Mouse (Mus musculus): ENCODE data around the gene H2-K1.
"Not testable (repeated sequence)": the region's sequence is repeated elsewhere in the genome, so short reads cannot be mapped to it uniquely, and the experiment has no call there.

H2-K1 gene

DNA sequence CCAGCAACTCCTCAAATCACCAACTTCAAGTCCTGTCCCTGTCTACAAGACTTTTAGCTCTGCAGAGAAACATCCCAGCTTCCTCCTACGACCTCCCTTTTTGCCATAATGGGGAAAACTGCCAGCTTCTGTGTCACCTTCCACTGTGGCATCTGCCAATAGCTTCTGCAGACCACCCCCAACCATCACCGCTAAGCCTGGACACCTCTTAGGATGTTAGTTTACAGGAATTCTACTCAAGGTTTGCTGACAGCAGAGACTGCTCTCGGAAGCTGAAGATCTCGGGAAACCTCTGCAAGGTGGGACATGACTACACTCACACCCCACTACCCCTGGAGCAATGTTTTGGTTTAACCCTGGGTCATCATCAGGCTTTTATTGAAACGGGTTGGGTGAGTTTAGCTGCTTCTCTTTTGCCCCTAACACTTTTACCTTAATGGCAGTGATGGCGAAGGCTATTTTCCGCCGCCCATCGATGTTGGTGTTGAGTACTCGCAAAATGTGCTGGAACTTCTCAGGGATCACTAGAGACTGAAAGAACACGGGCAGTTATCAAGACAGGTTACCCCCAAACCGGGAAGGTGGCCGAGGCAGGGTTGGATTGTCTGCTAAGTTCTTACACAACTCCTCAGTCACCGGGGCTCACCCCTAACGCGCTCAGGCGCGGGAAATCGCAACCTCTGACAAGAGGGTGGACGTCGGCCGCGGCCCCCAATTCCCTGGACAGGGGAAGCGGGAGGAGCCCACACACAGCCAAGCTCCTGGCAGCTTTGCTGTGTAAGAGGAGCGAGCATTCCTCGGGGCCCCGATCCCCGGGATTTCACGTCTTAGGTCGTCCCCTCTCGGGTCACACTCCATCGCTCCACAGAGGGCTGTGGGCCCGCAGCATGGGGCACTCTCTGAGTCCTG is 45.2 kb downstream of the H2-K1 start:
- DNase-seq (ENCODE audit: low spot score in 2 of 2) = no peak

DNA sequence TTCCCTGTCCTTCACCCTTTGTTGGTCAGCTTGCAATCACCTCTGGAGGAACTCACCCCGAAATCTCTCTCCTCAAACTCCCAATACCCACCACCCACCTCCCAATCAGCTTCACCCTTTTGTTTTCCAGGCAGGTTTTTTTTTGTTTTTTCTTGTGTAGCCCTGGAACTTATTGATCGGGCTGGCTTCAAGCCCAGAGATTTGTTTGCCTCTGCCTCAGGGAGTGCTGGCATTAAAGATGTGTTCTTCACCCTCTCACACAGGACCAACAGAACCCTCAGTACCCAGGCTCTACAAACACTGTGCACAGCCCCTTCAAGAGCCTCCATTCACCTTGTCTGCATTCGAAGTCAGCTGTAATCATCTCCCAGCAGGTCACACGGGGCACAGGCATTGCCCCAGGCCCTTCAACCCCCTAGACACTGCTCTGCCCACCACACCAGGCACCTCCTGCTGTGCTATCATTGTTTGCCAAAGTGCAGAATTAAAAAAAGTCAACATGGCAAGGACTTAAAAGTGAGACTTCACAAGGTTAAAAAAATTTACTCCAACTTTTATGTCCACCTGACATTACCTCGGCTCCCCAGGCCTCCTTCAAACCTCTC is 46.1 kb downstream of the H2-K1 start:
- DNase-seq (ENCODE audit: low spot score in 2 of 2) = no peak

DNA sequence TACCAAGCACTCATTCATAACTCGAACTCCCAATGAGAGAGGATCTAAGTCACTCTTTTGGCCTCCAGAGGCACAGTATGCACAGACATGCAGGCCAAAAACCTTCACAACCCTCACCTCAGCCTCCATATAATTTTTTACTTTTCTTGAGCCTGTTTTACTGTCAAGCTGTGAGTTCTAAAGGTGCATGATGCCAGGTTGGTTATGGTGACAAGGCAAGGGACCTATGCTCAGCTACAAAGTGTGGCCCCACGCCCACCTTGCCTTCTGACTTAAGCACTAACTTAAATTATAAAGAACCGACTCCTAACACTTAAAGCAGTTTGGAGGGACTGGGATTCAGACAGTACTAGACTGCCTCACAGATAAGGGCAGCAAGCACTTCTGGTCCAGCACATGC is 46.8 kb downstream of the H2-K1 start:
- no peak for DNase-seq (ENCODE audit: low spot score in 2 of 2)

DNA sequence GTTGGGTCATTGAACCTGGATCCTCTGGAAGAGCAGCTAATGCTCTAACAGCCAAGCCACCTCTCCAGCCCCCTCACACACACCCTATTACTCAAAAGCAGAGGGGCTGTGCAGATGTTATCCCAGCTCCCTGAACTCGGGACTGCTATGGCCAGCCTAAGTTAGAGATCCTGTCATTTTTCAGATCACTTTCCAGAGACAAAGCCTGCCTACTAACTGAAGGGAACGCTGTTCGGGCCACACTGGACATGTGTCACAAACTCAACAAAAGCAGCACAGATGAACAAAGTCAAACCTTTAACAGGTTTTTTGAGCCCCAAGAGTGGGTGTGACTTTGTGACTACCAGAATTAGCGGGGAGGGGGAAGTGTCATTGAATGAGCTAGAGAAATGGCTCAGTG is 47.3 kb downstream of the H2-K1 start:
- DNase-seq (ENCODE audit: low spot score in 2 of 2) = no peak

DNA sequence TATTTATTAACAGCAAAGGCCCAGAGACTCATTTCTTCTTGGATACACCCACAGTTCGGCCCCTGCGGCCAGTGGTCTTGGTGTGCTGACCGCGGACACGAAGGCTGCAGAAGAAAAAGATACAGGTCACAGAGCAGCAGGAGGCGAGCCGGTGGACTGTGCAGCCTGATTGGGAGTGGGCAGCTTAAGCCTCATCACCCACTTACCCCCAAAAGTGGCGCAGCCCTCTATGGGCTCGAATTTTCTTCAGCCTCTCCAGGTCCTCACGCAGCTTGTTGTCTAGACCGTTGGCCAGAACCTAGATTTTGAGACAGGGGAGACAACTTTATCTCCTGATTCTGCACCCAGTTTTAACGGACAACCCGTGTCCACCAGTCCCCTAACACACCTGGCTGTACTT is 48.1 kb downstream of the H2-K1 start:
- not testable (repeated sequence) for DNase-seq (ENCODE audit: low spot score in 2 of 2)

DNA sequence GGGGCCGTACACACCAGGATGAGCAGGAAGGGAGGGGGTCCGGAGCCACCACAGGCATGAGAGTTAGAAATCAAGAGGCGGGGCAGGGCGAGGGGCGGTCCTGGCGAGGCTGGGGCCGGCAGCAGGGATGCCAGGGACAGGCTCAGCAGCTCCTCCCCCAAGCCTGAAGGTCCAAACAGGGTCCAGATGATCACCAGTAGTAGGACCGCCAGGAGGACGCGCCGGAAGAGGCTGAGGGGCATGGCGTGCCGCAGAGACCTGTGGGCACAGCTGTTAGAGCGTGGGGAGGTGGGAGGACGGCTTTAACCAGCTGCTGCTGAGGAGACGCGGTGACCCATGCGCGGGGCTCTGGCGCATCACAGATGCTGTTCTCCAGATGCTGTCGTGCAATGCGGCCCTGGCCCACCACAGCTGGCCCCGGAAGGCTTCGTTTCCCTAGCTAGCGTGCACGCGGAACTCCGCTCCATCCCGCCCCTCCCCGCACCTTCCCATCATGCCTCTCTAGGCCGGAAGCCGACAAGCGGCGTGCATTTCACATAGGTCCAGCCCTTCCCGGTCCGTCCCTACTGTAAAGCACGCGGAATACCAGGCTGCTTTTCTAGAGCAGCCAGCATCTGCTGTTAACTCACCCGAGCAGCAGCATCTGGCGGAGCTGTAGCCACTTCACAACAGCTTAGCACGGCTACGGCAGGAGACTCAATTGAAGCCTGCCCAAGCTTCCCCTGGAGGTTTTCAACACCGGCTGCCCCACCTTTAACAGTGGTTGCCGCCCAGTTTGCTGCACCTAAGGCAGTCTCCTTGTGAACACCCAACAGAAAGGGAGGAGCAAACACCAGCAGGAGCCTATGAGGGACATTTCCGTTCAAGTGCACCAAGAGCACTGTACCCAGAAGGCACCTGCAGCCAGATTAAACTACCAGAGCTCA is 48.9 kb downstream of the H2-K1 start, which contains the start of gene B3galt4:
Gene B3galt4, minus strand, starts transcription at position 468 of the 926 bp plus-strand sequence.
- DNase-seq (ENCODE audit: low spot score in 2 of 2) = peak; percentile 57 to 73

DNA sequence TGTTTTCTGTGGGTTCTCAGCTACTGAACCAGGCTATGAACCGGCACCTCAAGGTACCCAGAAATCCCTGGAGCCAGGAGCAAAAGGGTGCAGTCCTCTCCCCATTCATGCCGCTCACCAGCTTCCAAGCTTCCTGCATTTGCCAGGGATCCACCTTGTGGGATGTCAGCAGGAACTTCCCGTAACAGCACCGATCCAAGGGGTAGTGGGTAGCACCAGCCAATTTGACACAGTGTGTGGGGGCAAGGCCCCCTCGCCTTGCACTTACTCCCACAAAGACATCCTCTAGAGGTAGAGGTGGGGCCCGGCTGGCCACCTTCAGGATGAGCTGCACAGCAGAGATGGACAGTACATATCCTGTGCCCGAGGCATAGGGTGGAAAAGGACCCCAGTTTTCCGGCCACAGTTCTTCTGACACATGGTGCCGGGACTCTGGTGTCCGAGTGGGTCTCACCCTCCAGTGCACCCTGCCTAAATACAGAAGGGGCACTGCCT is 50.0 kb downstream of the H2-K1 start:
- no peak for DNase-seq (ENCODE audit: low spot score in 2 of 2)

DNA sequence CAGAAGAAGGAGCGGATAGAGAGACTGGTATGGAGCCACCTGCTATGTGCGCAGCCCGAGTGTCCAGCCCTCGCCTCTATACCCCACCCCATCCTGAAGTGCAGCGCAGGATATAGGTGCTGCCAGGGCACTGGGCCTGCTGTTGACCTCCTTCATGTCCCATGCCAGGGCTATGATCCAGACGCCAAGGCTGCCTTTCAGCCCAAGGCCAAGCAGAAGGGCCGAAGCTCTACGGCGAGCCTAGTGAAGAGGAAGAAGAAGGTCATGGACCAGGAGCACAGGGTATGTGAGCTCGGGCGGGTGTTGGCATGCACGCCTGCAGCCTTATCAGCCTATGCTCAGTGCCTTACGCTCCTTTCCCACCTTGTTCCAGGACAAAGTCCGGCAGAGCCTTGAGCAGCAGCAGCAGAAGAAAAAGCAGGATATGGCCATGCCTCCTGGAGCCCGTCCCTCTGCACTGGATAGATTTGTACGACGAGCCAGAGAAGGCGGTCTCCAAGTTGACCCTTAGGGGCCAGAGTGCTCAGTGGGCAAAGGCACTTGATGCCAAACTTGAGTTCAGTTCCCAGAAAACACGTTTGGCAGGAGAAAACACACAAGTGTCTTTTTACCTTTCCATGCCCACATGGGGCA is 51.1 kb downstream of the H2-K1 start:
- DNase-seq (ENCODE audit: low spot score in 2 of 2) = no peak

DNA sequence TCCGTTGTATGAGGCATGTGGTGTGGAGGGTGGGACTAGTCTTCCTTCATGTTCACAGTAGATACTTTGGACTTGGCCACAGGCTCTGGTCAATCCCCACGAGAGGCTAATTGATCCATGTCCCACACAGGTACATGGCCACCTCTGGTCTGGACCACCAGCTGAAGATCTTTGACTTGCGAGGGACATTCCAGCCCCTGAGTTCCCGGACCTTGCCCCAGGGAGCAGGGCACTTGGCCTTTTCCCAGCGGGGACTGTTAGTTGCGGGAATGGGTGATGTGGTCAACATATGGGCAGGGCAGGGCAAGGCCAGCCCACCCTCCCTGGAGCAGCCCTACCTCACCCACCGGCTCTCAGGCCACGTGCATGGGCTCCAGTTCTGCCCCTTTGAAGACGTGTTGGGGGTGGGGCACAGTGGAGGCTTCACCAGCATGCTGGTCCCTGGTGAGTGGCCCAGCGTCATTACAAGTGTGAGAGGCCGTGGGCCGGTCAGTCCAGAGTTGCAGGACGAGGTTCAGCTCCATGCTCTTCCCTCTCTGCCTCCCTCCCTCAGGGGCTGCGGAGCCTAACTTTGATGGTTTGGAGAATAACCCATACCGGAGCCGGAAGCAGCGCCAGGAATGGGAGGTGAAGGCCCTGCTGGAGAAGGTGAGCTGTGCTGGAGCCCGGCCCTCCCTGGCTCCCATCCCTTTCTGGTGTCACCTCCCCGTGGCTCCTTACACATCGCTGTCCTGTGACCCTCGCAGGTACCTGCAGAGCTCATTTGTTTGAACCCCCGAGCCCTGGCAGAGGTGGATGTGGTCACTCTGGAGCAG is 51.9 kb downstream of the H2-K1 start:
- DNase-seq (ENCODE audit: low spot score in 2 of 2) = no peak

DNA sequence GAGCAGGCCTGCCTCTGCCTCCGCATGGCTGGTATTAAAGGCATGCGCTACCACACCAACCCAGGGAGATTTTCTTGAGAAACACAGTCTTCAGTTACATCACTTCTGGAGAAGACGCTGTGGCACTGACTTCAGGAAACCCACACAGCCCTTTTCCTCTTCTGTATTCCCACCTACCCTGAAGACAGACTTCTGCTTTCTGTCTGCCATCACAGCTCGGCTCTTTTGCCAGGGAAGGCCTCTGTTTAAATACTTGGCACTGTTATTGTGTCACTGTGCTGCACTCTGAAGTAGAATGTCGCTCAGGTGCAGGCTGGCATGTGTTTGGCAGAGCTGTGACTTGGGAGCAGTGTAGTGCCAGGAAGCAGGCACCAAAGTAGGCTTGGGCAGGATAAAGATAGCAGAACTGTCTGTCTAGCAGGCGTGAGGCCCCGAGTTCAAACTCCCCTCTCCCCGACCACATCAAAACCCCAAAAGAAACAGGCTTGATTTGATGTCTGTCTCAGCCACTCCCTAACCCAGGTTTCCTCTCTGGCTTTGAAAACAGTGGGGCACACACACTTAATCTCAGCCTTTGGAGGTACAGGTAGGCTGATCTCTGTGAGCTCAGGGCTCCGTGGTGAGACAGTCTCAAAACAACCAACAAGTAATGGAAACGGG is 52.6 kb downstream of the H2-K1 start:
- no peak for DNase-seq (ENCODE audit: low spot score in 2 of 2)

Measured in urinary bladder, postnatal 36 days (tissue).